Mouse (Mus musculus): ENCODE results near the gene Bclaf1. TPM values are rescaled to one million over a fixed set of nuclear protein-coding genes. Genes with fewer than 3 reads are reported as not detected.

The Bclaf1 gene
- polyA plus RNA-seq, 1 experiment from 2014 or later = 109 TPM

GRCm38 (mm10) chr10:20290467-20290883, 21.8 kb upstream of the Bclaf1 start:
- peak overlapping the region; percentile 55 for H3K4me2 ChIP-seq (replicated peaks)

DNA sequence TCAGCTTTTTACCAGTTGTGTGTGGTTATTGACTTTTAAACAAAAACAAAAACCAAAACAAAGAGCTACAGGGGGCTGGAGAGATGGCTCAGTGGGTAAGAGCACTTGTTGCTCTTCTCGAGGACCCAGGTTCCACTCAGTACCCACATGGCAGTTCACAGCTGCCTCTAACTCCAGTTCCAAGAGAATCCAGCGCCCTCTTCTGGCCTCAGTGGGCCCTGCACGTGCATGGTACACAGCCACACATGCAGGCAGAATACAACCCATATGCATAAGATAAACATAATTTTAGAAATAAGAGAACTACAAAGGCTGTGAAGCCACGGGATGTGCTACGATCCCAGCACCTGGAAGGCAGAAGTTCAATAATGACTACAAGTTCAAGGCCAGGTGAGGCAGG, 16.3 kb upstream of the Bclaf1 start:
- Histone ChIP-seq H3K27ac (no peak overlapping the region), H3K9ac (no peak overlapping the region), H3K4me1 (replicated peaks) (no peaks in the 10 kb centered on the region), H3K36me3 (no peaks in the 10 kb centered on the region), H3K4me2 (replicated peaks) (no peak overlapping the region), H3K27me3 (replicated peaks) (no peaks in the 10 kb centered on the region), H3K9me3 (no peaks in the 10 kb centered on the region), H3K4me3 (replicated peaks) (no peak overlapping the region)
- ATAC-seq = no peak
- WGBS = 70% methylated on average over 5 of the region's 5 CpGs

More at GRCm38 (mm10) chr10:20290467-20290883, 21.8 kb upstream of the Bclaf1 start:
- H3K9ac ChIP-seq = no peak overlapping the region
- H3K4me3 ChIP-seq (replicated peaks) = no peak overlapping the region
- no peak overlapping the region for H3K27ac ChIP-seq
- H3K9me3 ChIP-seq = no peaks in the 10 kb centered on the region
- 18% methylated on average over 11 of the region's 11 CpGs for WGBS
- H3K27me3 ChIP-seq (replicated peaks) = no peaks in the 10 kb centered on the region
- no peaks in the 10 kb centered on the region for H3K36me3 ChIP-seq
- peak; percentile 60; the same call in 1 of the 2 replicates for ATAC-seq
- peaks cover 14% of the 10 kb centered on the region for H3K4me1 ChIP-seq (replicated peaks)

DNA sequence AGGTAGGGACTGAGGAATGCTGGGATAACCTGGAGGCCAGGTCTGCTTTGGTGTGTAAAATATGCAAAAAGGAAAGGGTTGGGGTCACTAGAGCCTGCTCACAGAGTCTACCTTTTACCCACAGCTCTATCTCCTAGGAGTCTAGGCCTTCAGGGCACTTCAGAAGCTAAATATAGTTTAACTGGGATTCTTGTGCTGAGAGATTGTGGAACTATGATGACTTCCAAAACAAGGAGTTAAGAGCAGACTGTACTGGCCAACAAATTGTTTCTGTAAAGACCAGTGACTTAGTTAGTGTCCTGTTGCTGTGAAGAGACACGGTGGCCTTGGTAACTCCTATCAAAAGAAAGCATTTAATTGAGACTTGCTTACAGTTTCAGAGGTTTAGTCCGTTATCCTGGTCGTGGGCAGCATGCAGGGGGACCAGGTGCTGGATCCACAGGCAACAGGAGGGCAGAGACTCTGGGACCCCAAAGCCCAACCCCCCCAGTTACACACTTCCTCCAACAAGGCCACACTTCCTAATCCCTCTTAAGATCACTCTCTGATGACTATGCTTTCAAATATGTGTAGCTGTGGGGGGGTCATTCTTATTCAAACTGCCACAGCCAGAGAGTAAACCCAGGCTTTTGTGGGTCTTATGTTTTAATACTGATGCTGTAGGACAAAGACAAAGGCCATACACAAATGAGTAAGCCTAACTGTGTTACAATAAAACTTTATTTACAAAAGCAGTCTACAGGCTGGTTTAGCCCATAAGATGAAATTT, 13.9 kb upstream of the Bclaf1 start:
- WGBS = 79% methylated on average over 3 of the region's 3 CpGs

GRCm38 (mm10) chr10:20299114-20299513, 13.2 kb upstream of the Bclaf1 start:
- ATAC-seq = no peak
- H3K36me3 ChIP-seq = no peaks in the 10 kb centered on the region
- no peaks in the 10 kb centered on the region for H3K27me3 ChIP-seq (replicated peaks)
- H3K9ac ChIP-seq = no peak overlapping the region
- H3K27ac ChIP-seq = no peak overlapping the region
- H3K4me3 ChIP-seq (replicated peaks) = no peak overlapping the region
- no peaks in the 10 kb centered on the region for H3K9me3 ChIP-seq
- no peaks in the 10 kb centered on the region for H3K4me1 ChIP-seq (replicated peaks)
- no peak overlapping the region for H3K4me2 ChIP-seq (replicated peaks)
- WGBS = 74% methylated on average over 5 of the region's 5 CpGs

More for the DNA sequence above, 13.9 kb upstream of the Bclaf1 start:
- no peaks in the 10 kb centered on the region for H3K4me1 ChIP-seq (replicated peaks)
- no peak overlapping the region for H3K9ac ChIP-seq
- ATAC-seq = no peak
- H3K36me3 ChIP-seq = no peaks in the 10 kb centered on the region
- H3K9me3 ChIP-seq = no peaks in the 10 kb centered on the region
- H3K4me2 ChIP-seq (replicated peaks) = no peak overlapping the region
- H3K27ac ChIP-seq = no peak overlapping the region
- no peak overlapping the region for H3K4me3 ChIP-seq (replicated peaks)
- H3K27me3 ChIP-seq (replicated peaks) = no peaks in the 10 kb centered on the region

DNA sequence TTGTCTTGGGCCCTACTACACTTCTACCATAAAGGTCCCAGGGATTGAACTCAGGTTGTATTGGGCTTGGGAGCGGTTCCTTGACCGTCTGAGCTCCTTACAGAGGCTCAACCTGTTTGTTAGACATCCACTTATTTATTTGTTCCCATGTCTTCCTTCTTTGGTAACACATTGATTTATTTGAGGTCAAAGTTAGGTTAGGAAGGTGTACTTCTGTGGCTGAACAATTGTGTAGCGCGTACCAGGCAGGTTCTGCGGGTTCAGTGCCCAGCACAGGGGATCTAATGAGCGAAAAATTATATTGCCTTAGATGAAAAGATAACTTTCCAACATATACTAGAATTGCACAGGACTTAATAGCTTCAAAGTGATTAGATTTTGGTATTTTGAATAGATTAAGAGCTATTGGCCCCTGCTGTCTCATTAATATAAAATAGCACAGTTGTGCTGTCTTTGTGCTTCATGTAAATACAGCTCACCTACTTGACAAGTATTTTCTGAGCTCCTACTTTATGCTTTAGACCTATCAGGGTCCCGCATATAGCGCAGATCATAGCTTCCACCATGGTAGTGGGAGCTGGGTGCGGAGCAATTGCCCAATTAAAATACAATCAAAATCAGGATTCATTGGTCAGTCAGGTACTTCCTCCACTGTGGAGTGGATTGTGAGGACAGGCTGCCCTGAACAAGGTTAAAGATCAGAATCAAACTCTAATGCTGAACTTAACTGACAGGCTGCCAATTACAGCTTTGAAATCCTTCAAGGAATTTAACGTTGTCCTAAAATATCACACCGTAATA, 1.1 kb upstream of the Bclaf1 start:
- Histone ChIP-seq H3K4me2 (replicated peaks) (peak overlapping the region; percentile 58), H3K27ac (peak overlapping the region; percentile 100), H3K4me3 (replicated peaks) (peak overlapping the region; percentile 85), H3K9me3 (no peaks in the 10 kb centered on the region), H3K36me3 (no peaks in the 10 kb centered on the region), H3K27me3 (replicated peaks) (no peaks in the 10 kb centered on the region), H3K9ac (peak overlapping the region; percentile 76), H3K4me1 (replicated peaks) (no peaks in the 10 kb centered on the region)
- ATAC-seq = peak; percentile 9; the same call in 1 of the 2 replicates
- WGBS = 38% methylated on average over 11 of the region's 11 CpGs

DNA sequence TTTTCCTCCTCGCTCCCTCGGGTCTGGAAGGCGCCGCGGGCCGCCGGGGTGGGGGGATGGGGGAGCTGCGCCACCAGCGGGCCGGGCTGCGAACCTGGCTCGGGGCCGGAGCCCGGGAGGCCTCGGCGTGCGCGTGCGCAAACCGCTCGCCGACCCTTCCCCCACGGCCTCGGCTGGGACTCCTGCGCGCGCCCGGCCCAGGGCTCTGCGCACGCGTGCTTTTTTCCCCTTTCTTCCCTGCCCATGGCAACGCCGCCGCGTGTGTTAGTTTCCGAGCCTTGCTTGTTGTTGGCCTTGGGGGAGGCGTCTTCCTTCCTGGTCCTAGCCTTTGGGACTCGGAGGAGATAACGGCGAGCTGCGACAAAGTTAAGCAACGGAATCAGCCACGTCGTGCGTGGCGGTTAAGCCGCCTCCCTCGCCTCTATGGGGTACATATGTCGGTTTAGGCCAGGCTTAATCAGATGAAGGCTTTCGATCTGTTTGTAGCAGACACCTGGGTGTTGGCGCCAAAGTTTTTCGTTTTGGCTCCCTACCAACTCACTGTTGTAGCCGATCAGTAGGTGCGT, 550 bp downstream of the Bclaf1 start:
- peak; percentile 79 for ATAC-seq
- H3K9me3 ChIP-seq = no peaks in the 10 kb centered on the region
- peak overlapping the region; percentile 85 for H3K4me3 ChIP-seq (replicated peaks)
- H3K4me2 ChIP-seq (replicated peaks) = peak overlapping the region; percentile 61
- H3K27me3 ChIP-seq (replicated peaks) = no peaks in the 10 kb centered on the region
- H3K36me3 ChIP-seq = no peaks in the 10 kb centered on the region
- under 1% methylated on average over 54 of the region's 54 CpGs for WGBS
- H3K4me1 ChIP-seq (replicated peaks) = 0 out of 2 replicates have a peak, but pooled peaks cover 2% of the 10 kb centered on the region
- H3K9ac ChIP-seq = peak overlapping the region; percentile 92
- peak overlapping the region; percentile 100 for H3K27ac ChIP-seq

DNA sequence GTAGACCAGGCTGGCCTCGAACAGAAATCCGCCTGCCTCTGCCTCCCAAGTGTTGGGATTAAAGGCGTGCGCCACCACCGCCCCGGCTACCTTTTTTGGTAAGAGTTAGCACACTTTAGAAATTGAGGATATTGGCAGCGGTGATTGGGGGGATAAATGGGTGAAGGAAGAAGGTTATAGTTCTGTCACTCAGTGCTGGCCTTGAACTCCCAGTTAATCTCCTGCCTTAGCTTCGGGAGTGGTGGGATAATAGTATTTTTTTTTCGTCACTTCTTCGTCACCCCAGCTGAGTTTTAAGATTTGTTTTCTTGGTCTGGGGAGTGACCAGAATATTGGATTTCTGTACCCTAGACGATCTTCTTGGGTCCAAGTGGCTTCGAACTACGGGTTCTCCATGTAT, 1.2 kb downstream of the Bclaf1 start:
- H3K4me3 ChIP-seq (replicated peaks) = peak overlapping the region; percentile 85
- H3K4me1 ChIP-seq (replicated peaks) = 0 out of 2 replicates have a peak, but pooled peaks cover 2% of the 10 kb centered on the region
- no peaks in the 10 kb centered on the region for H3K36me3 ChIP-seq
- WGBS = 44% methylated on average over 13 of the region's 13 CpGs
- peak overlapping the region; percentile 92 for H3K9ac ChIP-seq
- H3K27me3 ChIP-seq (replicated peaks) = no peaks in the 10 kb centered on the region
- peak overlapping the region; percentile 61 for H3K4me2 ChIP-seq (replicated peaks)
- H3K27ac ChIP-seq = no peak overlapping the region
- no peak for ATAC-seq
- H3K9me3 ChIP-seq = no peaks in the 10 kb centered on the region

GRCm38 (mm10) chr10:20313941-20314340, 1.7 kb downstream of the Bclaf1 start:
- no peak for ATAC-seq
- no peak overlapping the region for H3K9ac ChIP-seq
- H3K9me3 ChIP-seq = no peaks in the 10 kb centered on the region
- H3K27ac ChIP-seq = no peak overlapping the region
- H3K36me3 ChIP-seq = no peaks in the 10 kb centered on the region
- H3K4me2 ChIP-seq (replicated peaks) = peak overlapping the region; percentile 61
- 0 out of 2 replicates have a peak, but pooled peaks cover 2% of the 10 kb centered on the region for H3K4me1 ChIP-seq (replicated peaks)
- H3K27me3 ChIP-seq (replicated peaks) = no peaks in the 10 kb centered on the region
- no peak overlapping the region for H3K4me3 ChIP-seq (replicated peaks)
- WGBS = 83% methylated on average over 4 of the region's 4 CpGs

DNA sequence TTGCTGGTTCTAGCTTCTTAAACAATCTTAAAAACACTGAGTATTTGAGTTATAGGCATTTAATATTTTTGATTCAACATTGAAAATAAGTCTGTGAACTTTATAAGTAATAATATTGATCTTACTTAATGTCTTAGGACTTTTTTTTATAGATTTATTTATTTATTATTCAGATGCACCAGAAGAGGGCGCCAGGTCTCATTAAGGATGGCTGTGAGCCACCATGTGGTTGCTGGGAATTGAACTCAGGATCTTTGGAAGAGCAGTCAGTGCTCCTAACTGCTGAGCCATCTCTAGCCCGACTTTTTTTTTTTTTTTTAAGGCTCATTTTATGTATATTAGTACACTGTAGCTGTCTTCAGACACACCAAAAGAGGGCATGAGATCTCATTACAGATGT, 2.5 kb downstream of the Bclaf1 start:
- no peaks in the 10 kb centered on the region for H3K9me3 ChIP-seq
- H3K4me1 ChIP-seq (replicated peaks) = 0 out of 2 replicates have a peak, but pooled peaks cover 2% of the 10 kb centered on the region
- no peak overlapping the region for H3K9ac ChIP-seq
- H3K4me2 ChIP-seq (replicated peaks) = no peak overlapping the region
- no peaks in the 10 kb centered on the region for H3K36me3 ChIP-seq
- WGBS = 60% methylated on average over 2 of the region's 2 CpGs
- H3K4me3 ChIP-seq (replicated peaks) = no peak overlapping the region
- no peaks in the 10 kb centered on the region for H3K27me3 ChIP-seq (replicated peaks)
- ATAC-seq = no peak
- H3K27ac ChIP-seq = no peak overlapping the region

DNA sequence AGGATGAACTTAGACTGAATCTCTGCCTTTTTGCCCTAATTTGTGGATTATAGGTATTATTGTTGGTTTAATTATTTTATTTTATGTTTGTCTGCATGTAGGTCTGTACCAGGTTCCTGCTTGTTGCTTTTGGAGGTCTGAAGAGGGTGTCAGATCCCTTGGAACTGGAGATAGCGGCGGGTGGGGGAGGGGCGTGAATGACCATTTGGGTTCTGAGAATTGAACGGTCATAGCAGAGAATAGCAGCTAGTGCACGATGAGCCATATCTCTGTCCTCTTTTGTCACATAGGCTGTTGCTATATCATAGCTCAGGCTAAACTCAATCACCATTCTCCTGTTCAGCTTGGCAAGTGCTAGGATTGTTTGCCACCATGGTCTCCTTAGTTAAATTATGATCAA, 5.2 kb downstream of the Bclaf1 start:
- 71% methylated on average over 5 of the region's 5 CpGs for WGBS
- no peak overlapping the region for H3K27ac ChIP-seq
- 0 out of 2 replicates have a peak, but pooled peaks cover 2% of the 10 kb centered on the region for H3K4me1 ChIP-seq (replicated peaks)
- no peak overlapping the region for H3K4me2 ChIP-seq (replicated peaks)
- H3K9me3 ChIP-seq = no peaks in the 10 kb centered on the region
- H3K4me3 ChIP-seq (replicated peaks) = no peak overlapping the region
- H3K36me3 ChIP-seq = no peaks in the 10 kb centered on the region
- H3K27me3 ChIP-seq (replicated peaks) = no peaks in the 10 kb centered on the region
- ATAC-seq = no peak
- H3K9ac ChIP-seq = no peak overlapping the region

GRCm38 (mm10) chr10:20326226-20326625, 14.0 kb downstream of the Bclaf1 start:
- ATAC-seq = no peak
- H3K4me3 ChIP-seq (replicated peaks) = no peak overlapping the region

GRCm38 (mm10) chr10:20331262-20331661, 19.0 kb downstream of the Bclaf1 start:
- H3K36me3 ChIP-seq = peaks cover 16% of the 10 kb centered on the region; the same call in 1 of the 2 replicates
- no peak for ATAC-seq

More at GRCm38 (mm10) chr10:20326226-20326625, 14.0 kb downstream of the Bclaf1 start:
- H3K4me2 ChIP-seq (replicated peaks) = no peak overlapping the region
- H3K9me3 ChIP-seq = no peaks in the 10 kb centered on the region
- no peaks in the 10 kb centered on the region for H3K27me3 ChIP-seq (replicated peaks)
- no peak overlapping the region for H3K9ac ChIP-seq
- peaks cover 18% of the 10 kb centered on the region for H3K36me3 ChIP-seq
- no peaks in the 10 kb centered on the region for H3K4me1 ChIP-seq (replicated peaks)
- H3K27ac ChIP-seq = no peak overlapping the region

More at GRCm38 (mm10) chr10:20331262-20331661, 19.0 kb downstream of the Bclaf1 start:
- Histone ChIP-seq H3K9ac (no peak overlapping the region), H3K4me3 (replicated peaks) (no peak overlapping the region), H3K27me3 (replicated peaks) (no peaks in the 10 kb centered on the region), H3K4me2 (replicated peaks) (no peak overlapping the region), H3K27ac (no peak overlapping the region), H3K9me3 (no peaks in the 10 kb centered on the region), H3K4me1 (replicated peaks) (no peaks in the 10 kb centered on the region)
- 90% methylated on average over 2 of the region's 2 CpGs for WGBS
